Mouse (Mus musculus) erythroblast, embryonic 14.5 days (primary cell): ENCODE measurements around the gene Zfp974.

ENCODE experiments used
- GATA1 ChIP-seq: IDR thresholded peaks from 2 replicates; pipeline ENCODE4 v1.6.1; 2012; ENCODE audit warnings: low read length, inconsistent platforms, mixed read lengths
- TAL1 ChIP-seq: IDR thresholded peaks from 3 replicates; pipeline ENCODE4 v1.6.1; 2012; ENCODE audit warnings: low read length, inconsistent platforms, mixed read lengths

DNA sequence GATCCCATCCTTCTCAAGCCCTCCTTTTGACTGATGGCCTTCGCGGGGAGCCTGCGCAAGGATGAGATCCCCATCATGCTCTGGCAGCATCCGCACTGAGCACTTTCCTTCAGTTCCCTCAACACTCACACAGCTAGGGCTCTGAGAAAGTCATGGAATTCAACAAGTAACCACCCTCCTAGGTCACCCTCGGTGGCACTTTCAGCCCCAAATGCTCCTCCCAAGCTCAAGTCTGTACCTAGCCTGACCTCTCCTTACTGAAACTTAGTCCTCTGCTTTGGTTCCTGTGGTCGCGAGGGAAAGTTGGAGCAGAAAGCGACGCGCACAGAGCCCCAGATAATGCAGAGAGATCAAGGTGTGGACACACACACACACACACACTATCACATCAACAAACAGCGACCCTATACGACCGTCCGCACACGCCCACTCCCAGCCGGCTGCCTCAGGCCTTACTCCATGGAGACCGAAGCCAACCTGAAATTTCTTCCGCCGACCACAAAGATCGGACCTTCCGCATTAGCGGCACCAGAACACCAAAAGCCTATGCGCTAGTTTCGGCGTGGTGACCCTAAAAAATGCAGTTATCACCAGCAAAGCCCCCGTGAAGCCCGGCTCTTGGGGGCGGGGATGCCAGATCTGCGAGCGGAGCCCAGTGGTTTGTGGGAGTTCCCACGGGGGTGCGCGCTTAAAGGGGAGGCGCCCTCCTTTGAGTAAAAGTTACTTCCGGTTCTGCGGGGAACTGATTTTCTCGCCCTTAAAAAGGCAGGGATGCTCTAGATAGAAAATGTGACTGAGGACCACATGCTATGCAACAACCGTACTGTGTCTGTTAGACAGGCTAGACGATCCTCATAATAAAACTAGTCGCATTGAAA is at the start of gene Zfp974:
- TF ChIP-seq GATA1 (no peak), TAL1 (no peak)
